Mouse (Mus musculus) left cerebral cortex, adult 11 months (tissue): ENCODE results near the gene Tnnc1.
A peak's percentile ranks its signal among the peaks of the same experiment; 100 is the strongest.

ENCODE experiments used
- DNase-seq: peaks from one replicate; pipeline ENCODE4 v3.0.0; 2022; ENCODE audit warnings: low spot score

Tnnc1 gene

GRCm38 (mm10) chr14:31184195-31184594 is 23.9 kb upstream of the Tnnc1 start:
- no peak for DNase-seq

DNA sequence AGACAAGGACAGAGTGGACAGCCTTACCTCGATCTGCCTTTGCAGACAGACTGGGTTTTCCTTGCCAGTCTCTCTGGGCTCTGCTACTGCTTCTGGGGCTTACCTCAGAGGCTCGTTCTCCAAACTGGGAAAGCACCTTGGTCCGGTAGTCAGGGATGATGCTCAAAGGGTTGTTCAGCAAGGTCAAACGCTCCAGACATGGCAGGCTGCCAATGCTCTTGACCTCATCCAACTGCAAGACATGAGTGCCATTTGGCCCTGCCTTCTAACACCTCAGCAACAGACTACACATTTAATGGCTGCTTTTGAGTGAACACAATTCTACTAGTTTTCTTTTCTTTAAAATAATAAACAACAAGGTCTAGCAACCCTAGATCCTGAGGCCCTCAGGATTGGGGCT is 21.5 kb upstream of the Tnnc1 start:
- no peak for DNase-seq

GRCm38 (mm10) chr14:31188771-31189181 is 19.3 kb upstream of the Tnnc1 start:
- DNase-seq = no peak

DNA sequence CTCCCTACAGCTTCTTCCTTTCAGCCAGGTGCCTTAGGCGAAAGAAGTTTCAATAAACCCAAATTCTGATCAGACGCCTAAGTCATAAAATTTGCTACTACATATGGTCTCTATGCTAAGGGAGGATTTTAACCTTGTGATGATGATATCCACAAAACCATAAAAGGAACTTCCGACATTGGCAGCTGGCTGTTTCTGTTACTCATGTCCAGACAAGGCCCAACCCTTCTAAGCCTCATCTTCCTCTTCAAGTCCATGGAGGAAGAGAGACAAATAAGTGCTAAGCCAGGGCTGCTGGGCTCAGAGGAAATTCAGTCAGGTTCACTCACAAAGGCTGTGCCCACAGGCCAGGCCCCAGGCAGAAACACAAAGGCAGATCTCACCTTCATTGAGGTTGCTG is 18.8 kb upstream of the Tnnc1 start:
- no peak for DNase-seq

DNA sequence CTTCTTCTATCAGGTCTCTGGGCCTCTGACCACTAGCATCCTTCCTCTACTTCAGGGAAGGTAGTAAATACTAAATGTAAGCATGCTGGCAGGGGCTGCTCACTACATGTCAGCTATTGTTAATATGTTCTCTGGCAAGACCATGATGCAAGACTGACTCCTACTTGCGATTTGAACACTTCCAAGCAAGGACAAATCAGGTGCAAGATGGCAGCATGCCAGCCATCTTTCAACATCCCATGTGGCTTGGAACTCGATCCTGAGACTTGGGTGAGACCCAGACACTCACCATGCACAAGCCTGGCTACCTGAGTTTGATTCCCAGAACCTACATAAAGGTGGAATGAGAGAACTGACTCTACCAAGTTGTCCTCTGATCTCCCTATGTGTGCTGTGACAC is 16.2 kb upstream of the Tnnc1 start:
- no peak for DNase-seq

DNA sequence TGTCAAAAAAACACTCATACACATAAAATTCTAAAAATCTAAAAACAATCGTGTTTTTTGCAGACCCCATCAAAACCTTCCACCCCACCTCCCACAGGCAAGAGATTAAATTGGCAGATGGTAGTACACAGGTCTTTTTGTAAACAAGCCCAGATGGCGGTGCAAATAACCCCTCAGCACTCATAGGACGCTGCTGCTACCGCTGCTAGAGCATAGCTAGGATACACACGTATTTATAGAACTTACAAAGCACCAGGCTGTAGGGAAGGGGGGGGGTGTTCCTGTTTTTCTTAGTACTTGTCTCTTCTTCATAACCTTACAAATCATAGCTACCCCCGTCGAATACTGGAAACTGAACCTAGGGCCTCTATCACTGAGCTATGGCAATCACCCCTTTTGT is 14.3 kb upstream of the Tnnc1 start:
- no peak for DNase-seq

- DNase-seq = no peak
These were observed 13.7 kb upstream of the Tnnc1 start for GRCm38 (mm10) chr14:31194441-31194840.

- DNase-seq = no peak
These were observed 13.1 kb upstream of the Tnnc1 start for GRCm38 (mm10) chr14:31194891-31195513.

DNA sequence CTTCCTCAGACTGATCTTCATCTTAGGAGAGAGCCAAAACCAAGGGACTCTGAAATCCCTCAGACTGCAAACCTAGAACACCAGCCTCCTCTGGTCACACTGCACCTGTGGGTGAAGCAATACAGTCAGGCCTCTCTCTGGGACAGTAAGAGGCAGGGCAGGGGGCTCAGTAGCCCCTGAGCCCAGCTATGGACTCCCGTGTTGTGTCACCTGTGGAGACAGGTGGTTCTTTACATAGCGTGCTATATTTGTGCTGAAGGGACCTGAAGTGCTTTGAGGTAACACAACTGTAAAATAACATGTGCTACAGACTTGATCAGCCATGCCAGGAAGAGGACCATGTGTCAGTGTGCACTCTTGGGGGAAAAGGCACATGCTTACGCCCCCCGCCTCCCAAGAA is 12.6 kb upstream of the Tnnc1 start:
- DNase-seq = no peak

DNA sequence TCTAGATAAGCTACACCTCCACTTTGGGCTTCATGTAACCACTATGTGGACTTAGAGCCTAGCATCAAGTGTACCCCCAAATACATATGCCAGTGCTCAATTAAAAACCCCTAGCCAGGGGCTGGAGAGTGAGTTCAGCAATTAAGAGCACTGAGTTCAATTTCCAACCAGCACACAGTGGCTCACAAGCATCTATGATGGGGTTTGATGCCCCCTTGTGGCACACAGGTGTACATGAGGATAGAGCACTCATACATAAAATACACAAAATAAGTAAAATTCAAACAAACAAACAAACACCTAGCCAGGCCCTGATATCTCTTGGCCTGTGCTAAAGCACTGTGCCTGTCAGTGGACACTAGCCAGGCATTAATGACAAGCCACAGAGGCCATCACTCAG is 12.1 kb upstream of the Tnnc1 start:
- no peak for DNase-seq

- DNase-seq = no peak
These were observed 10.3 kb upstream of the Tnnc1 start for GRCm38 (mm10) chr14:31197547-31198516.

- no peak for DNase-seq
These were observed 8.5 kb upstream of the Tnnc1 start for GRCm38 (mm10) chr14:31199599-31199998.

DNA sequence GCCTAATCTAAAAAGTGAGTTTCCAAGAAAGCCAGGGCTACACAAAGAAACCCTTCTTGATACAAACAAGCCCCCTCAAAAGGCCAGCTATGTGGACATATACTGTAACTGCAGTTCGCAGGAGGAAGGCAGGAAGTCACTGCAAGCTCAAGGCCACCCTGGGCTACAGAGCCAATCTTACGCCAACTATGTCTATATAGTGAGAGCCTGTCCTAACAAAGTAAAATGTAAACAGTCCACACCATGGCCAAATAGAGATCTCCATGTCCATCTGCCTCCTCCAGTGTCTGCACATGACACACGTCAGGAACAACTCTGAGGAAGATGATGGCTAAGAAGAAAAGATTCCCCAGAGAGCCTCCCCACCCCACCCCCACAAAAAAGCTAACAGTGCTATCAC is 8.1 kb upstream of the Tnnc1 start:
- no peak for DNase-seq

GRCm38 (mm10) chr14:31204844-31205243 is 3.3 kb upstream of the Tnnc1 start:
- DNase-seq = no peak

DNA sequence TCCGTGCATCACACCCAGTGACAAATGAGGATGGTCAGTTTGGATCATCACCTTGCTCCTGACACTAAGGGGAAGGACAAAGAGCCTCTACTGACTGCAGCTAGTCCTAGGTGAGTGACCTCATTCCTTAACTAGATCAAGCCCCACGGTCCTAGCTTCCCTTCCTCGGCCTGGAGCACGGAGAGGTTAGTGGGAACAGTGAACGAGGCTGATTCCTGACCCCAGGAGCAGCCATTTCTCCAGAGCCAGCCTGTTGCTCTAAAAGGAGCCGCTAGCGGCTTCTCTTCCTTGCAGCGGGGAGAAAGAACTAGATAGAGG is 2.9 kb upstream of the Tnnc1 start:
- no peak for DNase-seq

GRCm38 (mm10) chr14:31205562-31206467 is 2.3 kb upstream of the Tnnc1 start:
- no peak for DNase-seq

GRCm38 (mm10) chr14:31206472-31206981 is 1.6 kb upstream of the Tnnc1 start:
- peak; percentile 93 for DNase-seq

DNA sequence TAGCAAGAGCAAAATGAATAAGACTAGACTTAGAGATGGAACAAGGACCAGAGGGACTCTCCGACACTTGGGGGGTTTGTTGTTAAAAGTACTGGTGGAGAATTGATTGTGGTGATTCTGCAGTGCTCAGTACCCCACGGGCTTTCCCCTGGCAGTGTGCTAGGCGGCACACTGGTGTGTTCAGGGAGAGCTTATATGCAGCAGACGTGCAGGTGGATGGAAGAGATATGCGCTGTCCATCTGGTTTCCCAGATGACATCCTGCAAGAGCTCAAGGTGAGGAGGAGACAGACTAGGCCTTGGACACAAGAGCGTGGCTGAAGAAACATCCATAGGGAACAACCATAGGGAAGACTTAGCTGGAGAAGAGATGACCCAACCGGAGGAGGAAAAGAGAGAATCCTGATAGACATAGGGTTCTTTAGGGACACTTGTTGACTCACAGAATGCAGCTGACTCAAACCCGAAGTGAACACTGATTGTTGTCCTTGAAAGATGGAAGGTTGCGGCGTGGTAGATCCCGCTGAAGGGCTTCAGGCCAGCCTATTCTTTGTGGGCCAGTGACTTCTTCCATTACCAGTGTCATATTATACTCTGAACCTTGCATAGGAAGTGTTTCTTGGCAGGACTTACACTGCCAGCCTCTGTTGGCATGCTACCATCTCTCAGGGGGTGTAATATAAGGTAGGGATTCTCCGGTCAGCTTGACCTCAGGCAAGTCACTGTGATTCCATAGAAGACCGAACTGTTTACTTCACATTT is 862 bp upstream of the Tnnc1 start:
- DNase-seq = no peak

DNA sequence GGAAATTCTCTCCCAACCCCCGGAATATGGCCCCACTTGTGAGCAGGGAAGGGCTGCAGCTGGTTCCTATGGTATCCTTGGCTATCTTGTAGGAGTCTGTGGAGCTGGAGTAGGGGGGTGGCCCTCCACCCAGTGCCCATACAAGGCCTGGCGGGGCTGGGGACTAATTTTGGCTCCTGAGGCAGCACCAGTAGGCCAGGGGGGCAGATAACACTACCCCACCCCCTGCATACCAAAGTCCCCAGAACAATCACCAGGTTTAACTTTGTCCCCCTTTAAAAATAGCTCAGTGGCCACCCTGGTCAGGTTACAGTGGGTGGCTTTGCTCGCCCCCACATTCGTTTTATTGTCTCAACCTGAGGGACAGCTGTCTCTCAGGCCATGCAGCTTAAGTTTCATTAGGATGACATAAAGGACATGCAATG is 1.0 kb downstream of the Tnnc1 start:
- no peak for DNase-seq

- no peak for DNase-seq
These were observed 3.7 kb downstream of the Tnnc1 start for GRCm38 (mm10) chr14:31211854-31212253.

DNA sequence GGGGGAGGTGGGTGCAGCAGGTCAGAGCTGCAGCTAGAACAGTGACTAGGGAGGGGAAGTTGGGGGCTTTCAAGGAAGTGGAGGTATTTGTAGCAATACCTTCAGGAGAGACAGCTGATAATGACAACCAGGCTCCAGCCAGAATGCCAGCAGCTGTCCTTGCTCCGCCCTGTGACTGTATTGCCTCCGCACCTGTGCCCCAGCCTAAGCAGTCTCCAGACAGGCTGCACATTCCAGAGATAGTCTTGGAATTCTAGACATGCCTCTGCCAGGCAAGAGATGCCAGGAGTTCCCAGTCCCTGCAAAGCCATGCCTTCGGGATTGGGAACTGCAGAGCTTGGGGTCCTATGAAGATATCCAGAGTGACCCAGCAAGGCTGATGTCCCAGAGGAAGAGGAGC is 4.4 kb downstream of the Tnnc1 start:
- no peak for DNase-seq

- DNase-seq = no peak
These were observed 5.8 kb downstream of the Tnnc1 start for GRCm38 (mm10) chr14:31213868-31214267.
